Mouse (Mus musculus): ENCODE results near the gene Zbtb8os. TPM values are rescaled to one million over a fixed set of nuclear protein-coding genes. Genes with fewer than 3 reads are reported as not detected.

Gene Zbtb8os
- total and polyA plus RNA-seq, 3 experiments: 2.8 to 77.1 (median 15.3) TPM

GRCm38 (mm10) chr4:129289671-129290070, 45.8 kb upstream of the Zbtb8os start:
- H3K27me3 ChIP-seq (ENCODE audit: insufficient read depth, low read length): peaks cover 29% of the 10 kb centered on the region
- no peak for TF ChIP-seq TAL1 (conservative IDR thresholded peaks at IDR 0.05; ENCODE audit: low read depth, low read length)
- no peak for TF ChIP-seq CTCF (IDR thresholded peaks at IDR 0.05; ENCODE audit: low read depth, low read length)
- TF ChIP-seq GATA1 (IDR thresholded peaks at IDR 0.05; ENCODE audit: borderline replicate concordance, low read length): no peak
- no peak for DNase-seq (ENCODE audit: low spot score)
- H3K4me1 ChIP-seq (ENCODE audit: insufficient read depth, low read depth, low read length): peaks cover 67% of the 10 kb centered on the region
- H3K9me3 ChIP-seq (replicated peaks): peaks cover 19% of the 10 kb centered on the region
- H3K4me3 ChIP-seq (ENCODE audit: low read depth, low read length): no peak overlapping the region
- H3K36me3 ChIP-seq (replicated peaks): peaks cover 13% of the 10 kb centered on the region
- ATAC-seq (ENCODE audit: extremely low read depth, insufficient number of reproducible peaks, low FRiP score, poor library complexity, severe bottlenecking): no peak

- peaks cover 19% of the 10 kb centered on the region for H3K9me3 ChIP-seq (replicated peaks)
- DNase-seq (ENCODE audit: low spot score) (no peak), ATAC-seq (ENCODE audit: extremely low read depth, insufficient number of reproducible peaks, low FRiP score, poor library complexity, severe bottlenecking) (no peak)
- peaks cover 67% of the 10 kb centered on the region for H3K4me1 ChIP-seq (ENCODE audit: insufficient read depth, low read depth, low read length)
- TF ChIP-seq GATA1 (IDR thresholded peaks at IDR 0.05; ENCODE audit: borderline replicate concordance, low read length): no peak
- TF ChIP-seq TAL1 (conservative IDR thresholded peaks at IDR 0.05; ENCODE audit: low read depth, low read length): no peak
- no peak for TF ChIP-seq CTCF (IDR thresholded peaks at IDR 0.05; ENCODE audit: low read depth, low read length)
- TF ChIP-seq GATA2 (IDR thresholded peaks at IDR 0.05; ENCODE audit: borderline replicate concordance, low read depth, low read length): no peak
- no peak for TF ChIP-seq POLR2AphosphoS5 (IDR thresholded peaks at IDR 0.05; ENCODE audit: insufficient replicate concordance, low read depth, low read length)
- H3K27me3 ChIP-seq (ENCODE audit: insufficient read depth, low read length): peaks cover 8% of the 10 kb centered on the region
- peaks cover 25% of the 10 kb centered on the region for H3K36me3 ChIP-seq (replicated peaks)
- peak overlapping the region; percentile 51; the same call in 1 of the 2 replicates for H3K4me3 ChIP-seq (ENCODE audit: low read depth, low read length)
Observed at GRCm38 (mm10) chr4:129292831-129293230, 42.7 kb upstream of the Zbtb8os start.

GRCm38 (mm10) chr4:129293702-129294101, 41.8 kb upstream of the Zbtb8os start:
- H3K4me1 ChIP-seq (ENCODE audit: insufficient read depth, low read depth, low read length): peaks cover 67% of the 10 kb centered on the region
- TF ChIP-seq TAL1 (conservative IDR thresholded peaks at IDR 0.05; ENCODE audit: low read depth, low read length) (no peak), GATA1 (IDR thresholded peaks at IDR 0.05; ENCODE audit: borderline replicate concordance, low read length) (no peak), GATA2 (IDR thresholded peaks at IDR 0.05; ENCODE audit: borderline replicate concordance, low read depth, low read length) (no peak), CTCF (IDR thresholded peaks at IDR 0.05; ENCODE audit: low read depth, low read length) (no peak), POLR2AphosphoS5 (IDR thresholded peaks at IDR 0.05; ENCODE audit: insufficient replicate concordance, low read depth, low read length) (no peak)
- H3K4me3 ChIP-seq (ENCODE audit: low read depth, low read length): peak overlapping the region; percentile 51; the same call in 1 of the 2 replicates
- peaks cover 33% of the 10 kb centered on the region for H3K36me3 ChIP-seq (replicated peaks)
- peaks cover 8% of the 10 kb centered on the region for H3K27me3 ChIP-seq (ENCODE audit: insufficient read depth, low read length)
- no peak for DNase-seq (ENCODE audit: low spot score)
- ATAC-seq (ENCODE audit: extremely low read depth, insufficient number of reproducible peaks, low FRiP score, poor library complexity, severe bottlenecking): no peak
- H3K9me3 ChIP-seq (replicated peaks): peaks cover 19% of the 10 kb centered on the region

GRCm38 (mm10) chr4:129295188-129295587, 40.3 kb upstream of the Zbtb8os start:
- peaks cover 16% of the 10 kb centered on the region for H3K9me3 ChIP-seq (replicated peaks)
- ATAC-seq (ENCODE audit: extremely low read depth, insufficient number of reproducible peaks, low FRiP score, poor library complexity, severe bottlenecking) (peak; percentile 93), DNase-seq (ENCODE audit: low spot score) (peak; percentile 47)
- peaks cover 65% of the 10 kb centered on the region for H3K4me1 ChIP-seq (ENCODE audit: insufficient read depth, low read depth, low read length)
- TF ChIP-seq TAL1 (conservative IDR thresholded peaks at IDR 0.05; ENCODE audit: low read depth, low read length) (peak; percentile 95), GATA2 (IDR thresholded peaks at IDR 0.05; ENCODE audit: borderline replicate concordance, low read depth, low read length) (0 out of 2 replicates have a peak, but pooled peaks have one; percentile 56), CTCF (IDR thresholded peaks at IDR 0.05; ENCODE audit: low read depth, low read length) (no peak), GATA1 (IDR thresholded peaks at IDR 0.05; ENCODE audit: borderline replicate concordance, low read length) (no peak), POLR2AphosphoS5 (IDR thresholded peaks at IDR 0.05; ENCODE audit: insufficient replicate concordance, low read depth, low read length) (no peak)
- peaks cover 4% of the 10 kb centered on the region; the same call in 1 of the 2 replicates for H3K27me3 ChIP-seq (ENCODE audit: insufficient read depth, low read length)
- peak overlapping the region; percentile 27; the same call in 1 of the 2 replicates for H3K4me3 ChIP-seq (ENCODE audit: low read depth, low read length)
- peaks cover 42% of the 10 kb centered on the region for H3K36me3 ChIP-seq (replicated peaks)

- TF ChIP-seq GATA1 (IDR thresholded peaks at IDR 0.05; ENCODE audit: borderline replicate concordance, low read length) (no peak), POLR2AphosphoS5 (IDR thresholded peaks at IDR 0.05; ENCODE audit: insufficient replicate concordance, low read depth, low read length) (no peak), CTCF (IDR thresholded peaks at IDR 0.05; ENCODE audit: low read depth, low read length) (no peak), GATA2 (IDR thresholded peaks at IDR 0.05; ENCODE audit: borderline replicate concordance, low read depth, low read length) (no peak), TAL1 (conservative IDR thresholded peaks at IDR 0.05; ENCODE audit: low read depth, low read length) (no peak)
- peaks cover 63% of the 10 kb centered on the region for H3K4me1 ChIP-seq (ENCODE audit: insufficient read depth, low read depth, low read length)
- H3K4me3 ChIP-seq (ENCODE audit: low read depth, low read length): peak overlapping the region; percentile 23; the same call in 1 of the 2 replicates
- H3K27me3 ChIP-seq (ENCODE audit: insufficient read depth, low read length): peaks cover 4% of the 10 kb centered on the region; the same call in 1 of the 2 replicates
- H3K36me3 ChIP-seq (replicated peaks): peaks cover 42% of the 10 kb centered on the region
- H3K9me3 ChIP-seq (replicated peaks): peaks cover 16% of the 10 kb centered on the region
- DNase-seq (ENCODE audit: low spot score) (no peak), ATAC-seq (ENCODE audit: extremely low read depth, insufficient number of reproducible peaks, low FRiP score, poor library complexity, severe bottlenecking) (no peak)
Observed at GRCm38 (mm10) chr4:129296066-129296465, 39.4 kb upstream of the Zbtb8os start.

GRCm38 (mm10) chr4:129297724-129298123, 37.8 kb upstream of the Zbtb8os start:
- DNase-seq (ENCODE audit: low spot score) (no peak), ATAC-seq (ENCODE audit: extremely low read depth, insufficient number of reproducible peaks, low FRiP score, poor library complexity, severe bottlenecking) (no peak)
- peaks cover 47% of the 10 kb centered on the region for H3K36me3 ChIP-seq (replicated peaks)
- TF ChIP-seq CTCF (IDR thresholded peaks at IDR 0.05; ENCODE audit: low read depth, low read length): no peak
- no peak for TF ChIP-seq GATA1 (IDR thresholded peaks at IDR 0.05; ENCODE audit: borderline replicate concordance, low read length)
- TF ChIP-seq POLR2AphosphoS5 (IDR thresholded peaks at IDR 0.05; ENCODE audit: insufficient replicate concordance, low read depth, low read length): no peak
- TF ChIP-seq TAL1 (conservative IDR thresholded peaks at IDR 0.05; ENCODE audit: low read depth, low read length): no peak
- TF ChIP-seq GATA2 (IDR thresholded peaks at IDR 0.05; ENCODE audit: borderline replicate concordance, low read depth, low read length): no peak
- H3K4me1 ChIP-seq (ENCODE audit: insufficient read depth, low read depth, low read length): peaks cover 61% of the 10 kb centered on the region
- no peak overlapping the region for H3K4me3 ChIP-seq (ENCODE audit: low read depth, low read length)
- peaks cover 13% of the 10 kb centered on the region for H3K9me3 ChIP-seq (replicated peaks)
- H3K27me3 ChIP-seq (ENCODE audit: insufficient read depth, low read length): peaks cover 4% of the 10 kb centered on the region; the same call in 1 of the 2 replicates

Data from G1E (cell line).